Mouse (Mus musculus): ENCODE results near the gene Foxd1.

The Foxd1 gene

GRCm38 (mm10) chr13:98389092-98389491 lies 35.0 kb downstream of the Foxd1 start:
- no peak for DNase-seq (ENCODE audit: low read depth, low spot score)

- no peak for DNase-seq (ENCODE audit: low read depth, low spot score)
Measured at GRCm38 (mm10) chr13:98390363-98390762, 36.3 kb downstream of the Foxd1 start.

- no peak for DNase-seq (ENCODE audit: low read depth, low spot score)
Measured at GRCm38 (mm10) chr13:98390771-98391634, 37.0 kb downstream of the Foxd1 start.

GRCm38 (mm10) chr13:98391635-98391990 lies 37.6 kb downstream of the Foxd1 start:
- DNase-seq (ENCODE audit: low read depth, low spot score): no peak

- no peak for DNase-seq (ENCODE audit: low read depth, low spot score)
Measured at GRCm38 (mm10) chr13:98392031-98392430, 38.0 kb downstream of the Foxd1 start.

- DNase-seq (ENCODE audit: low read depth, low spot score): no peak
Measured at GRCm38 (mm10) chr13:98393356-98394070, 39.5 kb downstream of the Foxd1 start.

All from A20 (cell line).